Mouse (Mus musculus) kidney, embryonic 16.5 days (tissue): ENCODE results near the gene Gm20388. TPM values are rescaled to one million over a fixed set of nuclear protein-coding genes. Genes with fewer than 3 reads are reported as not detected.

Source experiments
- ATAC-seq: fragments of 200-750 bp; cut with Nextera tagmentation; 2 replicates; pipeline ENCODE4 v1.8.0; 2017; ENCODE audit warnings: moderate TSS enrichment; ENCODE audit not compliant: low FRiP score, low TSS enrichment
- H3K27ac ChIP-seq: fragments of 300-500 bp; sonication (generic); 2 replicates; pipeline ENCODE4 v1.5.1; 2014; ENCODE audit warnings: low read length
- H3K27me3 ChIP-seq: fragments of 300-500 bp; sonication (generic); 2 replicates; pipeline ENCODE4 v1.6.1; 2014; ENCODE audit warnings: low read length, control low read depth, mixed read lengths; ENCODE audit not compliant: insufficient read depth
- H3K36me3 ChIP-seq: fragments of 300-500 bp; sonication (generic); 2 replicates; pipeline ENCODE4 v1.6.1; 2014; ENCODE audit warnings: low read length, control low read depth, mixed read lengths; ENCODE audit not compliant: insufficient read depth
- H3K4me1 ChIP-seq: fragments of 300-500 bp; sonication (generic); 2 replicates; pipeline ENCODE4 v1.6.1; 2014; ENCODE audit warnings: low read length, control low read depth, mixed read lengths; ENCODE audit not compliant: insufficient read depth
- H3K4me2 ChIP-seq: fragments of 300-500 bp; sonication (generic); replicated peaks from 2 replicates; pipeline ENCODE4 v1.6.1; 2014; ENCODE audit warnings: low read depth, low read length
- H3K4me3 ChIP-seq: fragments of 300-500 bp; sonication (generic); 2 replicates; pipeline ENCODE4 v1.5.1; 2014; ENCODE audit warnings: mild to moderate bottlenecking, low read length
- H3K9ac ChIP-seq: fragments of 300-500 bp; sonication (generic); replicated peaks from 2 replicates; pipeline ENCODE4 v1.6.1; 2014; ENCODE audit warnings: low read length
- H3K9me3 ChIP-seq: fragments of 300-500 bp; sonication (generic); 2 replicates; pipeline ENCODE4 v1.6.1; 2016; ENCODE audit warnings: low read length, control low read depth
- WGBS: fragments of 180-500 bp; shearing (Covaris S2); extraction: QIAGEN DNeasy Blood & Tissue Kit; methylation state at CpG from one replicate; pipeline ENCODE4 v1.1.7; 2014; 5-methylcytosine and 5-hydroxymethylcytosine counted together
- polyA plus RNA-seq: library from polyadenylated mRNA; unstranded; fragments of >200 nt; fragmentation: Nextera tagmentation; extraction: Ambion mirVana; gene quantifications from 2 replicates; pipeline ENCODE4 v1.2.1, GENCODE M21; 2015

The Gm20388 gene
- polyA plus RNA-seq, 1 experiment from 2014 or later, result 7.7 TPM

- peak within 1 kb of the TSS; percentile 96 for H3K9ac ChIP-seq
- H3K36me3 ChIP-seq, result peaks cover 5% of the 10 kb centered on the region; the same call in 1 of the 2 replicates
- peak within 1 kb of the TSS; percentile 95 for H3K27ac ChIP-seq
- under 1% methylated on average over 85 of the region's 107 CpGs for WGBS
- H3K4me1 ChIP-seq, result peaks cover 24% of the 10 kb centered on the region
- peak within 1 kb of the TSS; percentile 87 for H3K4me2 ChIP-seq
- peak; percentile 95 for ATAC-seq
- no peaks in the 10 kb centered on the region for H3K9me3 ChIP-seq
- no peaks in the 10 kb centered on the region for H3K27me3 ChIP-seq
- H3K4me3 ChIP-seq, result peak within 1 kb of the TSS; percentile 91
These were observed 2466.0 kb downstream of the Gm20388 start, which contains the start of gene Zc3h18 for GRCm38 (mm10) chr8:122376365-122377231. Gene Zc3h18, plus strand, starts transcription at chr8:122376609.

DNA sequence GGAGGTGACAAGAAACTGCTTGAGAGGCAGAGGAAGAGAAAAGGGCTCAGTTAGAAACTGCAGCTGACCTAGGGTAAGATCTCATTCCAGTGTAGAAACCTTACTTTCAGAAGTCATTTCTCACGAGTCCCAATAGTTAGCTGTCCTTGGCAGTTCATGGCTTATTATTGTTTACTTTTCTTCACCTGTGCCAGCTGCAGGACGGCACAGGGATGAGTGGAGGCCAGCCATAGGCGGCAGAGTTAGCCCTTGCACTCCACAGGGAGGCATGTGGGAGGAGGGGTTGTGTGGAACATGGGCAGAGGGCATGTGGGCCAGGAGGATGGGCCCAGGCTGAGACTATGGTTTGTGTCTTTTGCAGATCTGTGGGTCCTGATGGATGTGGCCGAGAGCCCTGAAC lies 2472.4 kb downstream of the Gm20388 start:
- Histone ChIP-seq H3K27me3 (no peaks in the 10 kb centered on the region), H3K4me3 (no peak overlapping the region), H3K4me1 (peaks cover 4% of the 10 kb centered on the region), H3K36me3 (peaks cover 43% of the 10 kb centered on the region), H3K9ac (no peak overlapping the region), H3K27ac (no peak overlapping the region), H3K4me2 (no peak overlapping the region), H3K9me3 (no peaks in the 10 kb centered on the region)
- no peak for ATAC-seq
- 75% methylated on average over 4 of the region's 4 CpGs for WGBS

DNA sequence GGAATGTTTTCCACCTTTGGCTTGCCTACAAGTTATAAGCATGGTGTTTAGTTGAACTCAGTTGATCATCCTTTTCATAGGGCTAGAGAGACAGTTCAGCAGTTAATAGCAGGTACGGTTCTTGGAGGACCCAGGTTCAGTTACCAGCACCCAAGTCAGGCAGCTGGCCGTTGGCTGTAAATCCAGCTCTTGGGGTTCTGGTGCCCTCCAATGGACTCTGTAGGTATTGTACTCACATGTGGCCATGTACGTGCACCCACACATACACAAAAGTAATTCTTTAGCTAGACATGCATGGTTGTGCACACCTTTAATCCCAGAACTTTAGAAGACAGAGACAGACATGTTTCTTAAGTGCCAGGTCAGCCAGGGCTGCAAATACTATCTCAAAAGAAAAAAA lies 2478.7 kb downstream of the Gm20388 start:
- H3K4me2 ChIP-seq, result no peak overlapping the region
- H3K9ac ChIP-seq, result no peak overlapping the region
- peaks cover 67% of the 10 kb centered on the region for H3K36me3 ChIP-seq
- H3K4me3 ChIP-seq, result no peak overlapping the region
- WGBS, result 90% methylated on average over 3 of the region's 3 CpGs
- H3K27me3 ChIP-seq, result no peaks in the 10 kb centered on the region
- no peaks in the 10 kb centered on the region for H3K4me1 ChIP-seq
- H3K9me3 ChIP-seq, result no peaks in the 10 kb centered on the region; the same call in 1 of the 2 replicates
- ATAC-seq, result no peak
- H3K27ac ChIP-seq, result no peak overlapping the region

DNA sequence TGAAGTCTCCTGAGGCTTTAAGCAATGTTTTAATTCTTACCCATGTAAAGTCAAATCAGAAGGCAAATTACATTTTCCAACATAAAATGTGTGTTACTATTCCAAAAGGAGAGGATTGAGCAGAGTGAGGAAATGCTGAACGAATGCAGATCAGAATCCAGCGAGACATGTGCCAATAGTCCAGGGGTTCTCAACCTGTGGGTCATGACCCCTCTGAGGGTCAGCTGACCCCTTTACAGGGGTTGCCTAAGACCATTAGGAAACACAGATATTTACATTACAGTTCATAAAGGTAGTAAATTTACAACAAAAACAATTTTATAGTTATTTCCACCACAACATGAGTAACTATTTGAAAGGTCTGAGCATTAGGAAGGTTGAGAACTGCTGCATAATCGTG lies 2480.1 kb downstream of the Gm20388 start:
- no peaks in the 10 kb centered on the region for H3K4me1 ChIP-seq
- no peak overlapping the region for H3K4me2 ChIP-seq
- WGBS, result 89% methylated on average over 3 of the region's 3 CpGs
- H3K36me3 ChIP-seq, result peaks cover 57% of the 10 kb centered on the region
- no peak overlapping the region for H3K4me3 ChIP-seq
- H3K9me3 ChIP-seq, result no peaks in the 10 kb centered on the region; the same call in 1 of the 2 replicates
- no peak overlapping the region for H3K9ac ChIP-seq
- no peak for ATAC-seq
- no peaks in the 10 kb centered on the region for H3K27me3 ChIP-seq
- no peak overlapping the region for H3K27ac ChIP-seq

GRCm38 (mm10) chr8:122393717-122394116 lies 2483.1 kb downstream of the Gm20388 start:
- Histone ChIP-seq H3K27ac (no peak overlapping the region), H3K9ac (no peak overlapping the region), H3K36me3 (peaks cover 36% of the 10 kb centered on the region), H3K9me3 (no peaks in the 10 kb centered on the region; the same call in 1 of the 2 replicates), H3K27me3 (no peaks in the 10 kb centered on the region), H3K4me2 (no peak overlapping the region), H3K4me3 (no peak overlapping the region), H3K4me1 (no peaks in the 10 kb centered on the region)
- no peak for ATAC-seq

DNA sequence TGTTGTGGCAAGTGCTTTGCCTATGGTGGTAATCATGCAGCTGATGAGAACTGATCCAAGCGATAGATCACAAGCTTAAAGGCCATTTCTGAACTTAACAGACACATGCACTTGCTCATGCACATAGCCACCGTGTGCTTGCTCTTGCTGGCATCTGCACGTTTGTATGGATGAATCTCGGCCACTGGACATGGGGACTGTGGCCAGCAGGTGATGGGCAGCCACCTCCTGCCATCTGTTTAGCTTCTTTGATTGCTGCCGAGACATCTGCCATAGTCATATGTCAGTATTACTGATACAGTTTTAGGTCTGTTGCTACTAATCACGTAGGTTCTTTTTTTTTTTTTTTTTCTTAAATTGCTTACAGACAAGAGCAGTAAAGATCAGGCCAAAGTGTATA lies 2484.7 kb downstream of the Gm20388 start:
- H3K4me2 ChIP-seq, result no peak overlapping the region
- 88% methylated on average over 6 of the region's 6 CpGs for WGBS
- H3K4me1 ChIP-seq, result no peaks in the 10 kb centered on the region
- no peak overlapping the region for H3K27ac ChIP-seq
- H3K36me3 ChIP-seq, result peaks cover 35% of the 10 kb centered on the region
- H3K27me3 ChIP-seq, result no peaks in the 10 kb centered on the region
- no peaks in the 10 kb centered on the region for H3K9me3 ChIP-seq
- ATAC-seq, result no peak
- no peak overlapping the region for H3K4me3 ChIP-seq
- no peak overlapping the region for H3K9ac ChIP-seq

- Histone ChIP-seq H3K9ac (no peak overlapping the region), H3K9me3 (no peaks in the 10 kb centered on the region), H3K4me2 (no peak overlapping the region), H3K4me1 (no peaks in the 10 kb centered on the region), H3K27ac (no peak overlapping the region), H3K27me3 (no peaks in the 10 kb centered on the region), H3K4me3 (no peak overlapping the region), H3K36me3 (peaks cover 57% of the 10 kb centered on the region)
- no peak for ATAC-seq
- 97% methylated on average over 9 of the region's 9 CpGs for WGBS
These were observed 2487.5 kb downstream of the Gm20388 start for GRCm38 (mm10) chr8:122398186-122398585.

DNA sequence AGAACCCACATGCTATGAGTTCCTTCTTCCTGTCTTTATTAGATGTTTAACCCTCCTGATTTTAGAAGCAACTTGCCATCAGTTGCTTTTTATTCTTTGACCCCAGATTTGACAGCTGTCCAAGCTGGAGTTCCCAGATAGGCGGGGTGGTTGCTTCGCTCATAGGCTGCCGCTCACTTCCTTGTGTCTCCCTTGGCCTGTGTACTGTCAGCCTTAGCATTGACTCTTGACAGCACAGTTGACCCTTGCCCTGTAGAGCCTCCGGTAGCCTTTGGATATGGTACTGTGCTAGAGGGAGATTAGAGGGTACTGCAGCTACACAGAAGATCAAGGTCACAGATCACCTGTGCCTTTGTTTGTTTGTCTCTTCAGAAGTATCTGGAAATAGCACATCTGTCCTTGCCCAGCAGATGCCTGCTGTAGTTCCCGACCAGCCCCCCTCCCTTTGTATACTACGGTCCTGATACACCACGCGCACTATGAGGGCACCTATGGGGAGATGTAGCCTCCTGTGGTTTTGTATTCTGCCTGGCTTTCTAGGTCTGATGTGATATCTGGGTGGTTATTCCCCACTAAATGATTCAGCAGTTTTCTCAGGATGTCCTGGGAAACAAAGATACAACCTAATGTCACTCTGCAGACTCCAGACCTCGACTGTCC lies 2494.6 kb downstream of the Gm20388 start:
- H3K27ac ChIP-seq, result no peak overlapping the region
- ATAC-seq, result no peak
- peaks cover 83% of the 10 kb centered on the region for H3K36me3 ChIP-seq
- no peaks in the 10 kb centered on the region for H3K4me1 ChIP-seq
- 86% methylated on average over 9 of the region's 9 CpGs for WGBS
- no peaks in the 10 kb centered on the region for H3K9me3 ChIP-seq
- H3K4me3 ChIP-seq, result no peak overlapping the region
- H3K9ac ChIP-seq, result no peak overlapping the region
- no peak overlapping the region for H3K4me2 ChIP-seq
- H3K27me3 ChIP-seq, result no peaks in the 10 kb centered on the region

- H3K4me2 ChIP-seq, result no peak overlapping the region
- ATAC-seq, result no peak
- no peak overlapping the region for H3K27ac ChIP-seq
- no peaks in the 10 kb centered on the region for H3K27me3 ChIP-seq
- no peak overlapping the region for H3K4me3 ChIP-seq
- H3K9ac ChIP-seq, result no peak overlapping the region
- H3K4me1 ChIP-seq, result no peaks in the 10 kb centered on the region
- H3K9me3 ChIP-seq, result no peaks in the 10 kb centered on the region
- 91% methylated on average over 7 of the region's 7 CpGs for WGBS
- peaks cover 84% of the 10 kb centered on the region for H3K36me3 ChIP-seq
These were observed 2497.0 kb downstream of the Gm20388 start for GRCm38 (mm10) chr8:122407678-122408077.

GRCm38 (mm10) chr8:122414311-122414710 lies 2503.7 kb downstream of the Gm20388 start:
- no peaks in the 10 kb centered on the region for H3K4me1 ChIP-seq
- no peak overlapping the region for H3K27ac ChIP-seq
- no peak overlapping the region for H3K9ac ChIP-seq
- H3K27me3 ChIP-seq, result no peaks in the 10 kb centered on the region
- ATAC-seq, result no peak
- H3K9me3 ChIP-seq, result no peaks in the 10 kb centered on the region
- no peak overlapping the region for H3K4me3 ChIP-seq
- WGBS, result 82% methylated on average over 9 of the region's 9 CpGs
- peaks cover 91% of the 10 kb centered on the region for H3K36me3 ChIP-seq
- H3K4me2 ChIP-seq, result no peak overlapping the region
